Mouse (Mus musculus) spleen, adult 2 months (tissue): ENCODE measurements around the gene Mylk.
"Not testable (repeated sequence)": the region's sequence is repeated elsewhere in the genome, so short reads cannot be mapped to it uniquely, and the experiment has no call there.

Source experiments
- CTCF ChIP-seq: fragments of 200-500 bp; IDR thresholded peaks from 2 replicates; pipeline ENCODE4 v1.5.1; 2011; ENCODE audit warnings: mild to moderate bottlenecking, inconsistent platforms; ENCODE audit not compliant: insufficient read depth, insufficient read length, insufficient replicate concordance; ENCODE audit errors: extremely low read depth
- POLR2A ChIP-seq: fragments of 200-500 bp; IDR thresholded peaks from 2 replicates; pipeline ENCODE4 v1.6.1; 2011; ENCODE audit warnings: low read depth, low read length, inconsistent platforms

- not testable (repeated sequence) for TF ChIP-seq CTCF, POLR2A
These were observed 16.4 kb upstream of the Mylk start for GRCm38 (mm10) chr16:34728610-34729009.
